Mouse (Mus musculus): ENCODE measurements around the gene Kat8. TPM values are rescaled to one million over a fixed set of nuclear protein-coding genes. Genes with fewer than 3 reads are reported as not detected.
"Not testable (repeated sequence)": the region's sequence is repeated elsewhere in the genome, so short reads cannot be mapped to it uniquely, and the experiment has no call there.

Gene Kat8
- polyA plus RNA-seq, 1 experiment from 2014 or later = 43.5 TPM

DNA sequence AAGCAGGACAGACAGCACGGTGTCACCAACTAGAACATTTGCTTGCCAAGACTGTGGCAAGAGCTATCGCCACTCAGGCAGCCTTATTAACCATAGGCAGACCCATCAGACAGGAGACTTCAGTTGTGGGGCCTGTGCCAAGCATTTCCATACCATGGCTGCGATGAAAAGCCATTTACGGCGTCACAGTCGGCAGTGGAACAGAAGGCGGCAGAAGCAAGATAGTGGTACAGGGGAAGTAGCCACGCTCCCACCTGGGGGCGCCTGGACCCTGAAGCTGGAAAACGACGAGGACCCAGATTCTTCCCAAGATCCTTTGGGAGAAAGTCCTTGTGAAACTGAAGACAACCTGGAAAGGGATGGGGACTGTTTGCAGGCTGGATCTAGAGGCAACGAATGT lies 31.9 kb upstream of the Kat8 start:
- no peak overlapping the region for H3K4me3 ChIP-seq (replicated peaks)
- no peaks in the 10 kb centered on the region for H3K9me3 ChIP-seq (replicated peaks)
- peaks cover 30% of the 10 kb centered on the region for H3K4me1 ChIP-seq
- H3K36me3 ChIP-seq = peaks cover 78% of the 10 kb centered on the region
- no peak overlapping the region for H3K9ac ChIP-seq
- no peaks in the 10 kb centered on the region for H3K27me3 ChIP-seq
- H3K27ac ChIP-seq = no peak overlapping the region
- no peak overlapping the region for H3K4me2 ChIP-seq
- ATAC-seq (replicated peaks; ENCODE audit: low FRiP score) = no peak
- 85% methylated on average over 12 of the region's 12 CpGs for WGBS

DNA sequence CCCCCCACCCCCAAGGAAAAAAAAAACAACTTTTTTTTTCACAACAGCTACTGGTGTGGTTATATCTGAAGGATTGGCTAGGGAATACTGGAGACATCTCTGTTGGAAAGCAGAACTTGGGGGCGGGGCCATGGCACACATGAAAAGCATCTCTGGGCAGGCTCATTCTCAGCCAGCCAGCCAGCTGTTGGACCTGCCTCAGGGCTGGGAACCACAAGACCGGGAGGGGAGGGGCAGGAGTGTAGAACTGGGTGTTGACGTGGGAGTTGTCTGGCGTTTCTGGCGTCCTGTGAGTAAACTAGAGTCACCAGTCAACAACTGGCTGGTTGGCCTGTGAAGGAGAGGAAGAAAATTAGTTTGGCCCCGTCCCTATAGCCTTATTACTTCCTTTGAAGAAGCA lies 26.4 kb upstream of the Kat8 start:
- H3K27me3 ChIP-seq = no peaks in the 10 kb centered on the region
- no peak overlapping the region for H3K4me2 ChIP-seq
- peaks cover 87% of the 10 kb centered on the region for H3K36me3 ChIP-seq
- no peak overlapping the region for H3K9ac ChIP-seq
- no peak overlapping the region for H3K27ac ChIP-seq
- no peak overlapping the region for H3K4me3 ChIP-seq (replicated peaks)
- WGBS = 56% methylated on average over 6 of the region's 6 CpGs
- no peak for ATAC-seq (replicated peaks; ENCODE audit: low FRiP score)
- H3K9me3 ChIP-seq (replicated peaks) = no peaks in the 10 kb centered on the region
- H3K4me1 ChIP-seq = peaks cover 20% of the 10 kb centered on the region

DNA sequence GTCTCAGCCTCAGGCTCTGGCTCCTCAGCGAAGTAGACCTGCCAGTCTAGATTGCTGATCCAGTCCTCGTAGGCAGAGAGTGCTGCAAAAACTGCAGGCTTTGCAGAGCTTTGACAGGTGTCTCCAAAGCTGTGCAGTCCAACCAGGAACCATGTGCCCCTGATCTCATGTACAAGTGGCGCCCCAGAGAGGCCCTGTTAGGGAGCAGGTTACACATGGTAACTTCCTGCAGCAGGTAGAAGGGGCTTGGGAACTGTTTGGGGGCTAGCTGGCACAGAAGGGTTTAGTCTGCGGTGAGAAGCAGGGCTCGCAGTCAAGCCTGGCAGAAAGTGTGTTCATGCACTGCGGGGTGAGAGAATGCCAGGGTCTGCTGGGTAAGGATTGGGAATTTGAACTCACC lies 25.8 kb upstream of the Kat8 start:
- no peak for ATAC-seq (replicated peaks; ENCODE audit: low FRiP score)
- Histone ChIP-seq H3K4me2 (no peak overlapping the region), H3K4me3 (replicated peaks) (no peak overlapping the region), H3K9me3 (replicated peaks) (no peaks in the 10 kb centered on the region), H3K27ac (no peak overlapping the region), H3K36me3 (peaks cover 82% of the 10 kb centered on the region), H3K4me1 (peaks cover 20% of the 10 kb centered on the region), H3K9ac (no peak overlapping the region), H3K27me3 (no peaks in the 10 kb centered on the region)
- WGBS = 84% methylated on average over 6 of the region's 6 CpGs

DNA sequence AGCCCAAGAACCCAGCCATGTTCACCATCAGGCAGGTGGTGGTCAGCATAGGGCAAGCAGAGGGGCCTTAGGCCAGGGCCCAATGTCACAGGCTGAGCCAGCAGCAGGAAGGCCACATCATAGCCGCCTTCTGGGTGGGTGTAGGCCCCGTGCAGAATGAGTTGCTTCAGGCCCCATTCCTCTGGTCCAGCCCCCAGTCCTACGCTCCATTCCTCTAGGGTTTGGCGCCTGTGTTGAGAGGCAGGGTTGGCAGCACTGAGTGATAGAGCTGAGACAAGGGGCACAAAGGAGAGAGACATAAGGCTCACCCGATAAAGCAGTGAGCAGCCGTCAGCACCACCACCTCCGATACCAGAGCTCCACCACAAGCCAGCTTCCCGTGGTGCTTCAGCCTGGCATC lies 25.1 kb upstream of the Kat8 start:
- Histone ChIP-seq H3K27ac (no peak overlapping the region), H3K27me3 (no peaks in the 10 kb centered on the region), H3K4me3 (replicated peaks) (no peak overlapping the region), H3K4me2 (no peak overlapping the region), H3K9ac (no peak overlapping the region), H3K9me3 (replicated peaks) (no peaks in the 10 kb centered on the region), H3K4me1 (peaks cover 20% of the 10 kb centered on the region), H3K36me3 (peaks cover 82% of the 10 kb centered on the region)
- no peak for ATAC-seq (replicated peaks; ENCODE audit: low FRiP score)
- WGBS = 86% methylated on average over 8 of the region's 8 CpGs

DNA sequence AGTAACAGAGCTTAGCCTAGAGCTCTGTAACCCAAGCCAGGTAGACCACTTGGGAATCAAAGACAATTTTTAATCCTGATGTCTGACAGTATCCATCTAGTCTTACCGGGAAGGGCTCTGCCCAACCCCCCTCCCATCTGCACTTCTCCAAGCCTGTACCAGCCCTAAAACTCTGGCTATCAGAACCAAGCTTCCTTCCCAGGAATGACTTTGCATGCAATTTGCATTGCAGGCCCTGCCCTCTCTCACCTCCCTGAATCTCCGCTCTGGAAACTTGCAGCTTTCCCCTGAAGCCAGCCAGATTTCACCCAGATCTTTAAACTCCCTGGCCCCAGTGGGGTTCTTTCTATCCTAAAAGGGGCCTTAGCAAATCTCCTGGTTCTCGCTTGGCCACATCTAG lies 24.5 kb upstream of the Kat8 start:
- H3K9me3 ChIP-seq (replicated peaks) = no peaks in the 10 kb centered on the region
- no peak overlapping the region for H3K4me3 ChIP-seq (replicated peaks)
- H3K27me3 ChIP-seq = no peaks in the 10 kb centered on the region
- H3K27ac ChIP-seq = no peak overlapping the region
- peaks cover 82% of the 10 kb centered on the region for H3K36me3 ChIP-seq
- 80% methylated on average over 3 of the region's 3 CpGs for WGBS
- ATAC-seq (replicated peaks; ENCODE audit: low FRiP score) = no peak
- H3K4me2 ChIP-seq = no peak overlapping the region
- H3K4me1 ChIP-seq = peaks cover 18% of the 10 kb centered on the region
- no peak overlapping the region for H3K9ac ChIP-seq

DNA sequence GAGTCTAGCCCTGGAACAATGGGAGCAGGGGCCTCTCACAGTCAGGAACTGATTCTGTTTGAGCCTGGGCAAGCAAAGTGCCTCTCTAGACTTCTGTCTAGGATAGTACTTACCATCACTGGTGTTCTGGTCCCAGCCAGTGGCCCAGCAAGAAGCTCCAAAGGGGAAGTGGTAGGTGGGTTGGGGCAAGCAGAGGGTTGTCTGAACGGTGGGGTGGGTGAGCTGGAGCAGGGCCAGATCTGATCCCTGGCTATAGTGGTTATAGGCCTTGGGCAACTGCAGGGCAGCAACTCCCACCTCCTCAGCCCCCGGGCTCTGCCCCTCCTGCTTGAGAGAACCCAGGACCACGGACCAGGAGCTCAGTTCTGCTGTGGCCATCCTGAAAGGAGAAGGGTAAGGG lies 23.5 kb upstream of the Kat8 start:
- Histone ChIP-seq H3K4me2 (no peak overlapping the region), H3K36me3 (peaks cover 81% of the 10 kb centered on the region), H3K9ac (no peak overlapping the region), H3K27me3 (no peaks in the 10 kb centered on the region), H3K4me1 (peaks cover 10% of the 10 kb centered on the region), H3K27ac (no peak overlapping the region), H3K9me3 (replicated peaks) (no peaks in the 10 kb centered on the region), H3K4me3 (replicated peaks) (no peak overlapping the region)
- ATAC-seq (replicated peaks; ENCODE audit: low FRiP score) = no peak
- 54% methylated on average over 3 of the region's 3 CpGs for WGBS

DNA sequence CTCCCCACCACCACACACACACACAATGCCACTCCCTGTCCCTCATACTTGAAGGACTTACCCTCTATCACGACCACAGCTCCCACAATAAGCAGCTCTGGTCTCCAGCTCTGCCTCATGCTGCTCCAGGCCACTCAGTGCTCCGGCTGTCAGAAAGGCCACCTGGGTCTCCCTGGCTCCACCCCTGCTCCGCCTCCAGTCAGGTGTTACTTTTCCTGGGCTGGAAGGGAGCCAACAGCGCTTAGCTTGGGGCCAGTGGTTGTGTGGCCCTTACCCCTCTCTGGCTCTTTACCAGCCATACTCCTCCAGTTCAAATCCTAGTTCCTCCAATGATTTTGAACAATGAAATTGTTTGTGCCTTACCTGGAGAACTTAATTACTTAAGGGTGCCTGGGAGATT lies 21.5 kb upstream of the Kat8 start, which contains the start of gene Prss53:
TSS of gene Prss53 (minus strand) at position 173 of the 400 bp plus-strand sequence.
- no peak within 1 kb of the TSS for H3K4me3 ChIP-seq (replicated peaks)
- H3K4me2 ChIP-seq = no peak within 1 kb of the TSS
- no peaks in the 10 kb centered on the region for H3K27me3 ChIP-seq
- WGBS = 32% methylated on average over 4 of the region's 4 CpGs
- H3K27ac ChIP-seq = no peak within 1 kb of the TSS
- H3K36me3 ChIP-seq = peaks cover 61% of the 10 kb centered on the region
- no peaks in the 10 kb centered on the region for H3K9me3 ChIP-seq (replicated peaks)
- no peak for ATAC-seq (replicated peaks; ENCODE audit: low FRiP score)
- H3K4me1 ChIP-seq = peaks cover 10% of the 10 kb centered on the region
- H3K9ac ChIP-seq = 0 out of 2 replicates have a peak within 1 kb of the TSS, but pooled peaks have one; percentile 29

DNA sequence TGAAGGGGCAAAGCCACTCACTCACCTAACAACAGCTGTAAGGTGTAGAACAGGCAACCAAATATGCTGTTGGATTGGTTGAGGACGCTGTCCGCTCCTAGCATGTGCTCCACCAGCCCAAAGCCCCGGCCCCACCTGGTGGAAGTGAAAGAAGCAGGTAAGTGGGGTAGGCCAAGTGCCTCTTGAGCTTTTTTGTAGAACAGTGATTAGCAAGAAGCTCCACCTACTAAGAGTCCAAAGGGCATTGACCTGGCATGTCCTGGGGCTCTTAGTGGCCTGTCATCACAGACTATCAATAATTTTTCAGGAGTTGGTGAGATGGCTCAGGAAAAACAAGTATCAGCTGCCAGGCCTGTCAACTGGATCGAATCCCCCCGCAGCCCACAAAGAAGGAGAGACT lies 17.8 kb upstream of the Kat8 start:
- Histone ChIP-seq H3K9ac (peak overlapping the region; percentile 59), H3K27ac (peak overlapping the region; percentile 84; the same call in 1 of the 2 replicates), H3K4me1 (peaks cover 10% of the 10 kb centered on the region), H3K36me3 (peaks cover 24% of the 10 kb centered on the region), H3K4me3 (replicated peaks) (peak overlapping the region; percentile 69), H3K4me2 (peak overlapping the region; percentile 72), H3K9me3 (replicated peaks) (no peaks in the 10 kb centered on the region), H3K27me3 (0 out of 2 replicates have a peak, but pooled peaks cover 3% of the 10 kb centered on the region)
- ATAC-seq (replicated peaks; ENCODE audit: low FRiP score) = no peak
- 62% methylated on average over 5 of the region's 5 CpGs for WGBS

DNA sequence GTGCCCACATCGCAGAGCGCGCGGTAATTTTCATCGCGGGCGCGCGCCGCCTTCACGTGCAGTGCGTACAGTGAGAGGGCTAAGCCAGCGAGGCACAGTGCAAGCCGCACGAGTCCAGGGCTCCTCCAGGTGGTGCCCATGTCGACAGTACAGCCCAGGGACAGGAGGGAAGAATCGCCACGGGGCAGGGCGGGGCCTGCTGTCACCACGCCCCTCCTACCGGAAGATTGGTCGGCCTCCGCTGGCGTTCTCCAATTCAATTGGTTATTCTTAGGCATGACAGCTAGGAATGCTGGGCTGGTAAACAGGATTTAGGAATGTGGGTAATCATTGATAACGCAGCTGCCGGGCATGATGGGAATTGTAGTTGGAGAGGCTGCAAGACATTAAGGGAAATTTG lies 16.9 kb upstream of the Kat8 start, which contains the start of the genes Gm21974 and Vkorc1:
TSS of gene Gm21974 (minus strand) at position 13 of the 400 bp plus-strand sequence.
TSS of gene Vkorc1 (minus strand) at position 176 of the 400 bp plus-strand sequence.
- Histone ChIP-seq H3K4me1 (peaks cover 10% of the 10 kb centered on the region), H3K36me3 (peaks cover 23% of the 10 kb centered on the region), H3K4me3 (replicated peaks) (peak within 1 kb of the TSS; percentile 69), H3K9me3 (replicated peaks) (no peaks in the 10 kb centered on the region), H3K27ac (peak within 1 kb of the TSS; percentile 84), H3K27me3 (0 out of 2 replicates have a peak, but pooled peaks cover 4% of the 10 kb centered on the region), H3K4me2 (peak within 1 kb of the TSS; percentile 72), H3K9ac (peak within 1 kb of the TSS; percentile 59)
- WGBS = under 1% methylated on average over 26 of the region's 26 CpGs
- ATAC-seq (replicated peaks; ENCODE audit: low FRiP score) = peak; percentile 98

DNA sequence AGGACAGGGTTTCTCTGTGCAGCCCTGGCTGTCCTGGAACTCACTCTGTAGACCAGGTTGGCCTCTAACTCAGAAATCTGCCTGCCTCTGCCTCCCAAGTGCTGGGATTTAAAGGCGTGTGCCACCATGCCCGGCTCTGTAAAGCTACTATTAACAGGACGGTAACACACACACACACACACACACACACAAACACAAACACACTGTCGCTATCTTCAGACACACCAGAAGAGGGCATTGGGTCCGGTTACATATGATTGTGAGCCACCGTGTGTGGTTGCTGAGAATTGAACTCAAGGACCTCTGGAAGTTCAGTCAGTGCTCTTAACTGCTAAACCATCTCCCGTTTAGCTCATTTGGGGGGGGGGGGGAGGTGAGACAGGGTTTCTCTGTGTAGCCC lies 16.4 kb upstream of the Kat8 start:
- H3K4me1 ChIP-seq = peaks cover 10% of the 10 kb centered on the region
- not testable (repeated sequence) for H3K9me3 ChIP-seq (replicated peaks); H3K27me3 ChIP-seq; H3K27ac ChIP-seq; ATAC-seq (replicated peaks; ENCODE audit: low FRiP score); H3K9ac ChIP-seq
- peak overlapping the region; percentile 72 for H3K4me2 ChIP-seq
- H3K4me3 ChIP-seq (replicated peaks) = peak overlapping the region; percentile 69
- H3K36me3 ChIP-seq = peaks cover 23% of the 10 kb centered on the region
- 68% methylated on average over 7 of the region's 7 CpGs for WGBS

DNA sequence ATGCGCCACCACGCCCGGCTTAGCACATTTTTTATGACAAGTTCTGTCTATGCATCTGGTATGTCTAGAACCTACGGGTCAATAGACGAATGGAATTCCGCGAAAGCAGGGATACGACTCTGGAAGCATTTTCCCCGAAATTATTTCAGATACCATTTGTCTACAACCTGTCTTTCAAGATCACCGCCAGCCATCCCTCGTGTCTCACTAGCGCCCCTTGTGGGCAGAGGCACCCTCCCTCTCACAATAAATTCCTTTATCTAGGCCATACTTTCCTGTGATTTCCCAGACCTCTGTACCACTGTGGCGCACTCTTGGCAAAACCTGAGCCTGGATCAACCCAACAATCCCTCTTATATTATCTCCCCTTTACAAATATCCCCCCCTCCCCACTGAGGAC lies 15.9 kb upstream of the Kat8 start:
- ATAC-seq (replicated peaks; ENCODE audit: low FRiP score) = no peak
- H3K27ac ChIP-seq = no peak overlapping the region
- WGBS = 65% methylated on average over 13 of the region's 13 CpGs

DNA sequence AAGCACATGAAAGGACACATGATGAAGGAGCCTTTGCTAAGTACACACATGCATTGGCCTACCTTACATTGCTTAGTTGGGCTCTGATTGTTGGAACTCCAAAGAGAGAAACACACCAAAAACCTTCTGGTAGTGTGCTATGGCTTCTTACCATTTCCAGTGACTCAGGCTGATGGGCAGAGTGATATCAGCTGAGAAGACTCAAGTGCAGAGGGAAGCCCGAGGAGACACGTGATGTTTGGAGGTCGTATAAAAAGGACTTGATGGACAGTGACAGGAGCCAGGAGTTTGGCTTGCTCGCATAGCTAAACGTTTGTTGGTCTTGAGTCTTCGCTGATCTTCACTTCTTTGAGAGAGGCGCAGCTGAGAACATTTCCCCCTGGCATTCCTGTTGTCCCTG lies 14.8 kb upstream of the Kat8 start:
- no peaks in the 10 kb centered on the region for H3K9me3 ChIP-seq (replicated peaks)
- 87% methylated on average over 7 of the region's 7 CpGs for WGBS
- no peak overlapping the region for H3K27ac ChIP-seq
- H3K4me1 ChIP-seq = peaks cover 10% of the 10 kb centered on the region
- H3K9ac ChIP-seq = no peak overlapping the region
- no peak overlapping the region for H3K4me3 ChIP-seq (replicated peaks)
- H3K27me3 ChIP-seq = 0 out of 2 replicates have a peak, but pooled peaks cover 4% of the 10 kb centered on the region
- peaks cover 11% of the 10 kb centered on the region for H3K36me3 ChIP-seq
- no peak for ATAC-seq (replicated peaks; ENCODE audit: low FRiP score)
- H3K4me2 ChIP-seq = no peak overlapping the region

More for the DNA sequence above, 15.9 kb upstream of the Kat8 start:
- Histone ChIP-seq H3K9me3 (replicated peaks) (no peaks in the 10 kb centered on the region), H3K9ac (no peak overlapping the region), H3K4me1 (peaks cover 10% of the 10 kb centered on the region), H3K4me2 (no peak overlapping the region), H3K36me3 (peaks cover 23% of the 10 kb centered on the region), H3K4me3 (replicated peaks) (no peak overlapping the region), H3K27me3 (0 out of 2 replicates have a peak, but pooled peaks cover 4% of the 10 kb centered on the region)
